Mouse (Mus musculus): ENCODE results near the gene Gins1. TPM values are rescaled to one million over a fixed set of nuclear protein-coding genes. Genes with fewer than 3 reads are reported as not detected.

The Gins1 gene
- polyA plus RNA-seq, 1 experiment from 2014 or later: 28.2 TPM

DNA sequence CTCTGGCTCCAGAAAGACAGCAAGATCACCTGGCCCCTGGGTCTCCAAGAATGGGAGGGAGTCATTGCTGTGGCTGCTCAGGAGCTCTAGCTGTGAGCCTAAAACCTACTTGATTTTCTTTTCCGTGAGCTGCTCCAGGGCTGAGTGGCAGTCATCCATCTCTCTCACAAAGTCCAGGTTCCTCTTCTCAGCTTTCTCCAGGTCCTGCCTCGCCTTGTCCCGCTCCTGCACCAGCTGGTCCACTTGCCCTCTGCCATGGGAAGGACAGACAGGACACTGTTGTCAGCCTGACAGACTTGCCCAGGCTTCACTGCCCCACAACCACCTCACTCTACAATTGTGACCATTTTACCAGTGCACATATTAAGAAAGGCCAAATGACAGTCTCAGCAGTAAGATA lies 58.0 kb downstream of the Gins1 start:
- WGBS: 83% methylated on average over 3 of the region's 3 CpGs
- no peak overlapping the region for H3K4me3 ChIP-seq (ENCODE audit: control insufficient read depth in 1 of 2, insufficient read depth in 1 of 2, low read depth in 1 of 2, low read length in 2 of 2)
- 0 out of 4 replicates have a peak, but pooled peaks cover 0 to 2% of the 10 kb centered on the region in 2 experiments for H3K4me1 ChIP-seq (ENCODE audit: control insufficient read depth in 2 of 2, insufficient read depth in 2 of 2, low read length in 2 of 2)
- no peaks in the 10 kb centered on the region for H3K9me3 ChIP-seq (ENCODE audit: control insufficient read depth, low read length)
- no peaks in the 10 kb centered on the region for H3K27me3 ChIP-seq (ENCODE audit: control insufficient read depth, insufficient read depth, low read length)
- no peak overlapping the region for H3K4me2 ChIP-seq (ENCODE audit: low read length)
- no peak for ATAC-seq (ENCODE audit: insufficient number of reproducible peaks, insufficient read depth, low FRiP score, low read depth)
- H3K9ac ChIP-seq (ENCODE audit: low read length): no peak overlapping the region
- no peak overlapping the region for H3K27ac ChIP-seq (replicated peaks in 1 of 2; ENCODE audit: control insufficient read depth in 1 of 2, insufficient read depth in 1 of 2, low read depth in 2 of 2, low read length in 2 of 2)
- H3K36me3 ChIP-seq (ENCODE audit: control insufficient read depth, insufficient read depth, low read length): peaks cover 22% of the 10 kb centered on the region; the same call in 1 of the 2 replicates

DNA sequence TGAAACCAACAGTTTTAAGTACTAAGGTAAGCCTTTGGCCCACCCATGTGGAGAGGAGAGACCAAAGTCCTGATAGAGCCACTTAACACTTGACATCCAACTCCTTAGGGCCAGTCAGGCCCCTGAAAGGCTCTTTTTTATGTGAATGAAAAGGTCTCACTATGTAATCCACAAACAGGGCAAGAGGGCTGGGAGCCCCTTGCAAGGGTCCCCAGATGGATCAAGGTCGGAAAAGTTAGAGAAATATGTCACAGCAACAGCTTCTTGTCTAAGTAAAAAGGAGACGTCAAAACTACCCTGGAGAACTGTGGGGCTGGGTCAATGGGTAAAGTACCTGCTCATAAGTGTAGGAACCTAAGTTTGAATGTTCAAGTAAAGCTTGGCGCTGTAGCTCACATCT lies 59.4 kb downstream of the Gins1 start:
- Histone ChIP-seq H3K36me3 (ENCODE audit: control insufficient read depth, insufficient read depth, low read length) (peaks cover 14% of the 10 kb centered on the region), H3K4me3 (ENCODE audit: control insufficient read depth in 1 of 2, insufficient read depth in 1 of 2, low read depth in 1 of 2, low read length in 2 of 2) (no peak overlapping the region), H3K27ac (replicated peaks in 1 of 2; ENCODE audit: control insufficient read depth in 1 of 2, insufficient read depth in 1 of 2, low read depth in 2 of 2, low read length in 2 of 2) (no peak overlapping the region), H3K9me3 (ENCODE audit: control insufficient read depth, low read length) (no peaks in the 10 kb centered on the region), H3K4me2 (ENCODE audit: low read length) (no peak overlapping the region), H3K27me3 (ENCODE audit: control insufficient read depth, insufficient read depth, low read length) (no peaks in the 10 kb centered on the region), H3K9ac (ENCODE audit: low read length) (no peak overlapping the region), H3K4me1 (ENCODE audit: control insufficient read depth in 2 of 2, insufficient read depth in 2 of 2, low read length in 2 of 2) (0 out of 4 replicates have a peak, but pooled peaks cover 0 to 2% of the 10 kb centered on the region in 2 experiments)
- ATAC-seq (ENCODE audit: insufficient number of reproducible peaks, insufficient read depth, low FRiP score, low read depth): no peak
- 91% methylated on average over 3 of the region's 3 CpGs for WGBS

DNA sequence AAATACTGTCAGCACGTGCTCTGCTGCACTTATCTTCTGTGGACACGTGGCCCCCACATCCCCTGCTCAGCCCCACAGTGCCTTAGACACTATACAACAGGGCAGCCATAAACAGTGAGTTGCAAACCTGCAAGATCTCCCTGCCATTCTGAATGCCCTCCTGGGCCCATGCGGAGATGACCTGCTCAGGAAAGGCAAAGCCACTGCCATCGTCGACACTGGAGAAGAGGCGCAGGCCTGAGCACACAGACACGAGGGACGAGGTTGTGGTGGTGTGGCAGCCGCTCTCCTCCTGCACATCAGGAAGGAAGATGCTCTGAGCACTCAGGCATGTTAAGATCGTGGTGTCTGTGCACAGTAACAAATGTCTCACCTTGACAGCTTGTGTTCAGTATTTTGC lies 60.8 kb downstream of the Gins1 start:
- Histone ChIP-seq H3K27ac (replicated peaks in 1 of 2; ENCODE audit: control insufficient read depth in 1 of 2, insufficient read depth in 1 of 2, low read depth in 2 of 2, low read length in 2 of 2) (no peak overlapping the region), H3K36me3 (ENCODE audit: control insufficient read depth, insufficient read depth, low read length) (peaks cover 14% of the 10 kb centered on the region), H3K4me2 (ENCODE audit: low read length) (no peak overlapping the region), H3K27me3 (ENCODE audit: control insufficient read depth, insufficient read depth, low read length) (no peaks in the 10 kb centered on the region), H3K4me3 (ENCODE audit: control insufficient read depth in 1 of 2, insufficient read depth in 1 of 2, low read depth in 1 of 2, low read length in 2 of 2) (no peak overlapping the region), H3K9me3 (ENCODE audit: control insufficient read depth, low read length) (no peaks in the 10 kb centered on the region), H3K9ac (ENCODE audit: low read length) (no peak overlapping the region), H3K4me1 (ENCODE audit: control insufficient read depth in 2 of 2, insufficient read depth in 2 of 2, low read length in 2 of 2) (0 out of 4 replicates have a peak, but pooled peaks cover 0 to 2% of the 10 kb centered on the region in 2 experiments)
- no peak for ATAC-seq (ENCODE audit: insufficient number of reproducible peaks, insufficient read depth, low FRiP score, low read depth)
- WGBS: 84% methylated on average over 10 of the region's 10 CpGs

DNA sequence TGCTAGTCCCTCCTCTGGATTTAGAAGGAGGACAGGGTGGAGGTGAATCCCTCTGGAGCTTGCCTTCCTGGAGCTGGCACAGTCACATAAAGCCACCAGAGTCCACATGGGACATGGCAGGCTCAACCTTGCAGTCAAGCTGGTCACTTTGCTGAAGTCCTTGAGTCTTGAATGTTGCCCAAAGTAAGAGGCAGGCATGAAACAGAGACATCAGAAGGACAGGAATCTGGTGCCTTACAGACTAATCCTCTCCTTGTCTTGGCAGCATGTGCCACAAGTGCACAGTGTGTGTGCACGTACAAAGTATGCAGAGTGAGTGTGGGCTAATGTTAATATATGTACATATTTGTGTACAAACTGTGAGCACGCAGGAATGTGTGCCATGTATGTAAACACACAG lies 62.3 kb downstream of the Gins1 start:
- ATAC-seq (ENCODE audit: insufficient number of reproducible peaks, insufficient read depth, low FRiP score, low read depth): no peak
- no peak overlapping the region for H3K27ac ChIP-seq (replicated peaks in 1 of 2; ENCODE audit: control insufficient read depth in 1 of 2, insufficient read depth in 1 of 2, low read depth in 2 of 2, low read length in 2 of 2)
- no peaks in the 10 kb centered on the region for H3K27me3 ChIP-seq (ENCODE audit: control insufficient read depth, insufficient read depth, low read length)
- 0 out of 4 replicates have a peak, but pooled peaks cover 0 to 2% of the 10 kb centered on the region in 2 experiments for H3K4me1 ChIP-seq (ENCODE audit: control insufficient read depth in 2 of 2, insufficient read depth in 2 of 2, low read length in 2 of 2)
- WGBS: 93% methylated on average over 2 of the region's 2 CpGs
- no peaks in the 10 kb centered on the region for H3K9me3 ChIP-seq (ENCODE audit: control insufficient read depth, low read length)
- no peak overlapping the region for H3K9ac ChIP-seq (ENCODE audit: low read length)
- peaks cover 15% of the 10 kb centered on the region; the same call in 1 of the 2 replicates for H3K36me3 ChIP-seq (ENCODE audit: control insufficient read depth, insufficient read depth, low read length)
- no peak overlapping the region for H3K4me3 ChIP-seq (ENCODE audit: control insufficient read depth in 1 of 2, insufficient read depth in 1 of 2, low read depth in 1 of 2, low read length in 2 of 2)
- H3K4me2 ChIP-seq (ENCODE audit: low read length): no peak overlapping the region

DNA sequence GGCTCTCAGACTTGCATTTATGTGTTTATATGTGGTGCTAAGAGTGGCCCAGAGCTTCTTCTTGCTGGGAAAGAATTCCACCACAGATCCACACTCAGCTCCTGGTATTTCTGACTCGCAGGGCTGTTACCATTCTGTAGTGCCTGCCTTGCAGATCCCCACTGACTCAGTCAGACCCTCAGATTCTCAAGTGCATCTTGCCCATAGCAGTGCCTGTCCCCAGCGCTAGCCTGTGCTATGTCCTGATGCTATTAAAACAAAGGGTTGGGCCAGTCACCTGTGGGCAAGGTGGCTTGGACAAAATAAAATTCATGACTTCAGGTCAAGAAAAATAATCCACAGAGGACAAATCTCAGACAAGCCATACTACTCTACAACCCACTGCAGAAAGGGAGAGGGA lies 64.0 kb downstream of the Gins1 start:
- no peak overlapping the region for H3K4me2 ChIP-seq (ENCODE audit: low read length)
- no peaks in the 10 kb centered on the region for H3K27me3 ChIP-seq (ENCODE audit: control insufficient read depth, insufficient read depth, low read length)
- peaks cover 22% of the 10 kb centered on the region; the same call in 1 of the 2 replicates for H3K36me3 ChIP-seq (ENCODE audit: control insufficient read depth, insufficient read depth, low read length)
- H3K4me1 ChIP-seq (ENCODE audit: control insufficient read depth in 2 of 2, insufficient read depth in 2 of 2, low read length in 2 of 2): 0 out of 4 replicates have a peak, but pooled peaks cover 0 to 2% of the 10 kb centered on the region in 2 experiments
- ATAC-seq (ENCODE audit: insufficient number of reproducible peaks, insufficient read depth, low FRiP score, low read depth): no peak
- 85% methylated on average over 2 of the region's 2 CpGs for WGBS
- no peak overlapping the region for H3K4me3 ChIP-seq (ENCODE audit: control insufficient read depth in 1 of 2, insufficient read depth in 1 of 2, low read depth in 1 of 2, low read length in 2 of 2)
- no peak overlapping the region for H3K9ac ChIP-seq (ENCODE audit: low read length)
- H3K27ac ChIP-seq (replicated peaks in 1 of 2; ENCODE audit: control insufficient read depth in 1 of 2, insufficient read depth in 1 of 2, low read depth in 2 of 2, low read length in 2 of 2): no peak overlapping the region
- H3K9me3 ChIP-seq (ENCODE audit: control insufficient read depth, low read length): no peaks in the 10 kb centered on the region

DNA sequence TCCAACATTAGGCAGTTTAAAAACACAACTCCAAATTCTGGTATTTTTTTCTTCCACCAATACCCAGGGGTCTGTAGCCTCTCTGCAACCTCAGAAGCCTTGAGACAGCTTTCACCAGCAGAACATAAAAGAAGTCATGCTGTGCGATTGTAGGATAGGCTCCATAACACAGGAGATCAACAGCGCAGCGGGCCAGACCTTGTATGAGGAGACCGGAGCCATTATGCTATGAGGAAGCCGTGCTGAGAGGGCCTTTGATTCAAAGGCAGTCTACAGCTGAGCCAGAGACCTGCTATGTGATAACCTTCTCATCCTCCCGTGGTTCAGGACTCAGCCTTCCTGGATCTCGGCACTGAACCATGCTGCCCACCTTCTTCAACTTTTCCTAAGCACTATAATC lies 66.7 kb downstream of the Gins1 start:
- peaks cover 20% of the 10 kb centered on the region; the same call in 1 of the 2 replicates for H3K36me3 ChIP-seq (ENCODE audit: control insufficient read depth, insufficient read depth, low read length)
- H3K4me3 ChIP-seq (ENCODE audit: control insufficient read depth in 1 of 2, insufficient read depth in 1 of 2, low read depth in 1 of 2, low read length in 2 of 2): no peak overlapping the region
- H3K4me1 ChIP-seq (ENCODE audit: control insufficient read depth in 2 of 2, insufficient read depth in 2 of 2, low read length in 2 of 2): 0 out of 4 replicates have a peak, but pooled peaks cover 0 to 2% of the 10 kb centered on the region in 2 experiments
- no peak overlapping the region for H3K27ac ChIP-seq (replicated peaks in 1 of 2; ENCODE audit: control insufficient read depth in 1 of 2, insufficient read depth in 1 of 2, low read depth in 2 of 2, low read length in 2 of 2)
- ATAC-seq (ENCODE audit: insufficient number of reproducible peaks, insufficient read depth, low FRiP score, low read depth): no peak
- H3K4me2 ChIP-seq (ENCODE audit: low read length): no peak overlapping the region
- no peak overlapping the region for H3K9ac ChIP-seq (ENCODE audit: low read length)
- no peaks in the 10 kb centered on the region for H3K27me3 ChIP-seq (ENCODE audit: control insufficient read depth, insufficient read depth, low read length)
- H3K9me3 ChIP-seq (ENCODE audit: control insufficient read depth, low read length): no peaks in the 10 kb centered on the region
- WGBS: 87% methylated on average over 7 of the region's 7 CpGs

DNA sequence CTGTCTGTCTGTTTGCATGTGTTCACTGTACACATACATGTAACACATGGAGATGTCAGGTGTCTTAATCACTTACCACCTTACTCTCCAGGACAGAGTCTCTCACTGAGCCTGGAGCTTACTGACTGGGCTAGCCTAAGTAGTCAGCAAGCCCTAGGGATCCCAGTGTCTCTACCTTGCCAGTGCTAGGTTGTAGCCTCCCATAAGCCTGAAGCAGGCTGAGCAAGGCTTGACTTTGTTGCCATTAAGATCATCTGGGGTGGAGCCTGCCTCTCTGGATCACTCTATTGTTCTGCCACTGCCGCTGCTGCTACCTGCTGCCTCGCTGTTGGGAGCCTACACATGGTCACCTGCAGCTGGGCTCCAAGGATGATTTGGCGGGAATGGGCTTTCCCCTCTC lies 67.5 kb downstream of the Gins1 start:
- Histone ChIP-seq H3K27ac (replicated peaks in 1 of 2; ENCODE audit: control insufficient read depth in 1 of 2, insufficient read depth in 1 of 2, low read depth in 2 of 2, low read length in 2 of 2) (no peak overlapping the region), H3K4me2 (ENCODE audit: low read length) (no peak overlapping the region), H3K27me3 (ENCODE audit: control insufficient read depth, insufficient read depth, low read length) (no peaks in the 10 kb centered on the region), H3K9me3 (ENCODE audit: control insufficient read depth, low read length) (no peaks in the 10 kb centered on the region), H3K4me1 (ENCODE audit: control insufficient read depth in 2 of 2, insufficient read depth in 2 of 2, low read length in 2 of 2) (no peaks in the 10 kb centered on the region), H3K4me3 (ENCODE audit: control insufficient read depth in 1 of 2, insufficient read depth in 1 of 2, low read depth in 1 of 2, low read length in 2 of 2) (no peak overlapping the region), H3K36me3 (ENCODE audit: control insufficient read depth, insufficient read depth, low read length) (peaks cover 20% of the 10 kb centered on the region; the same call in 1 of the 2 replicates), H3K9ac (ENCODE audit: low read length) (no peak overlapping the region)
- 94% methylated on average over 3 of the region's 3 CpGs for WGBS
- ATAC-seq (ENCODE audit: insufficient number of reproducible peaks, insufficient read depth, low FRiP score, low read depth): no peak

Data from heart, embryonic 14.5 days (tissue).